Mouse (Mus musculus) 3134 (cell line): ENCODE results near the gene Ubr3.

Experiments used
- DNase-seq: peaks from one replicate; pipeline ENCODE4 v3.0.0-alpha.2; 2011; ENCODE audit warnings: low spot score; ENCODE audit not compliant: insufficient read length; ENCODE audit errors: extremely low read depth

The Ubr3 gene

GRCm38 (mm10) chr2:69897039-69897617 lies at the start of gene Ubr3:
TSS of gene Ubr3 (plus strand) at chr2:69897246.
- DNase-seq = peak; percentile 91

DNA sequence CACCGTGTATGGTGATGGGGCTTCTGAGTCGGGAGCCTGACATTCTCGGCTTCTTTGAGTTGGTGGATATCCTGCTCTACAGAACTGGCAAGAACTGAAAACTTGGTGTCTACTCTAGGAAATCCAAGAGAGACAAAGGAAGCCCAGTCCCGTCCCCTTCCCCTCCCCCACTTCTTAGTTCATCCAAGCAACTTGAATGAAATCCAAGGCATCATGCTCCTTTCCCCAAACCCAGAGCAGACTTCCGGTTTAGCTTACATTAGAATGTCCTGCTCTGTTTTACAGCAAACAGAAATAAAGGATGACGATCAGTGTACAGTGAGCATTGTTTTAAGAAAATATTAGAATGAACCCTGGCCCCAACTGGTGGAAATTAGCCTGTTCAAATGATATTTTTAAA lies 47.8 kb upstream of the Ubr3 start:
- no peak for DNase-seq

DNA sequence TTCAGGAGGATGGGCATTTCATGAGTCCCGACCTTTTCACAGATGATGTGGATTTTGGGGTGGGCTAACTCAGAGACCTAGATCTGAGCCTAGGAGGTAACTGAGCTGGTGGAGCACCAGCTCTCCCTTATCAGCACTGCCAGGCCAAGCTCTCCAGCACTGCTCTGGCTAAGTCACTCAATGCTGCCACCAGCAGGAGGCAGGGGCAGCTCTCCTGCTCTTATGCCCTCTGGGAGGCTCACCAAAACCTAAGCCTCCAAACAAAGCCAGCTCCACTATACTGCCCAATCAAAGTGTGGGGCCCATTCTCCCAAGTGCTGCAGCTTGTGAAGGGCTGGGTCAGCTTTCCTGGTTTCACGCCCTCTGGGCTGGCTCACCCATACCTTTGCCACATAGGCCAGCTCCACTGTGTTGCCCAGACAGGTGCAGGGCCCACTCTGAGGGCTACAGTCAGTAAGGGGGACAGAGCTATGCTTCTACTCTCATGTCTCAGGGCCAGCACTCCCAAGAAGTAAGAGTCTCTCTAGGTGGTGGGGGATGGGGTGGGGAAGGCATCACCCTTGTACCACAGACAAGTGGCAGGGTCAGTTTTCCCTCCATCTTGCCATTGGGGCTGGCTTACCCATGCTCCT lies 45.5 kb upstream of the Ubr3 start:
- DNase-seq = no peak

DNA sequence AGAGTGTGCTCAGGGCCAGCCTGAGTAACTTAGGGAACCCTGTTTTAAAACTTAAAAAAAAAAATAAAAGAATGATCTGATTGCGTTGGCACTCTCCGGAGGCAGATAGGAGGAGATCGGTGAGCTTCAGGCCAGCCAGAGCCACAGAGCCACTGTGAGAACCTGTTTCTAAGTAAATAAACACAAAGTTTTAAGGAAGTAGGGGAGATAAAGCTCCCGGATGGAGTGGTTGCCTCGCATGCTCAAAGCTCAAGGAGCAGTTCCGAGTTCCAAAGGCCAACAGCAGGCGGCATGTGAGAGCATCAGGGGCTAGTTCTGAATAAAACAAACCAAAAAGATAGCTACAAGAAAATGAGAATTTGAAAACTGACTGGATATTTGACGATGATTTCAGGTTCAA lies 40.7 kb upstream of the Ubr3 start:
- no peak for DNase-seq

DNA sequence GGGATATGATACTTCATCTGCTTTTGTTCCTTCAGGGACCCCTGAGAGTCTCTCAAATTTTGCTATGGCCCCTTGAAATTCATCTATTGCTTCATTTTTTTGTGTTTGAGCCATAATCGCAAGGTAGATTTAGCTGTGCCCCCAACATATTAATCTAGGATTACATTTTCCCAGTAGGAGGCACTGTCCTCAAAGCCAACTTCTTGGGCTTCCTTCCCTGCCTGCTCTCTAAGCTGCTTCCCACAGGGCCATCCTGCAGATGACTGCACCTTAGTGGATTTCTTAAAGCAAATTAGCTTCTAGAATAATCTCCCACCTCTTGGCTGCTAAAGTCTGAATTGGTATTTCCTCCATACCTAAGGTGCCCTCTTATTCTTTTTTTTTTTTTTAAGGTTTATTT lies 39.2 kb upstream of the Ubr3 start:
- DNase-seq = no peak

- DNase-seq = no peak
Measured at GRCm38 (mm10) chr2:69860972-69861452, 36.0 kb upstream of the Ubr3 start.

- DNase-seq = peak; percentile 92
Measured at GRCm38 (mm10) chr2:69861485-69862091, 35.5 kb upstream of the Ubr3 start, which contains the start of gene Ssb. TSS of gene Ssb (plus strand) at chr2:69861562.

- no peak for DNase-seq
Measured at GRCm38 (mm10) chr2:69862117-69862657, 34.9 kb upstream of the Ubr3 start.

GRCm38 (mm10) chr2:69883990-69884391 lies 13.1 kb upstream of the Ubr3 start:
- peak; percentile 32 for DNase-seq

- no peak for DNase-seq
Measured at GRCm38 (mm10) chr2:69884581-69884980, 12.5 kb upstream of the Ubr3 start.

DNA sequence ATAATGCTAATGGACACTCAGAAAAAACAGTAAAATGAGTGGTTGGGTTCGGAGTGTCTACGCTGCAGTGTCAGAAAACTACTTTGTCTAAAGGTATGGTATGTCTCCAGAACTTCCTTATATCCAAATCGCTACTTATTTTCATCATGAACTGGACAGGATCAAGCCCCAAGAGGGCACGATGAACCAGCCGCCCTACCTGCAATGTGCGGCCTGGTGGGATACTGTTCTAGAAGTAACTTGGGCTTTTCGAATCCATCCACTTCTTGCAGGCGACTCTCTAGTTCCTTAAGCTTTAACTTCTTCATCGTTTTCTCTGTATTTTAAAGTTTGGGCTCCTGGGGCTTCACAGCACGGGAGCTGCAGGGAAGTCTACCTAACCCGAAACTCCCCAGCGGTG lies 12.0 kb upstream of the Ubr3 start:
- no peak for DNase-seq

DNA sequence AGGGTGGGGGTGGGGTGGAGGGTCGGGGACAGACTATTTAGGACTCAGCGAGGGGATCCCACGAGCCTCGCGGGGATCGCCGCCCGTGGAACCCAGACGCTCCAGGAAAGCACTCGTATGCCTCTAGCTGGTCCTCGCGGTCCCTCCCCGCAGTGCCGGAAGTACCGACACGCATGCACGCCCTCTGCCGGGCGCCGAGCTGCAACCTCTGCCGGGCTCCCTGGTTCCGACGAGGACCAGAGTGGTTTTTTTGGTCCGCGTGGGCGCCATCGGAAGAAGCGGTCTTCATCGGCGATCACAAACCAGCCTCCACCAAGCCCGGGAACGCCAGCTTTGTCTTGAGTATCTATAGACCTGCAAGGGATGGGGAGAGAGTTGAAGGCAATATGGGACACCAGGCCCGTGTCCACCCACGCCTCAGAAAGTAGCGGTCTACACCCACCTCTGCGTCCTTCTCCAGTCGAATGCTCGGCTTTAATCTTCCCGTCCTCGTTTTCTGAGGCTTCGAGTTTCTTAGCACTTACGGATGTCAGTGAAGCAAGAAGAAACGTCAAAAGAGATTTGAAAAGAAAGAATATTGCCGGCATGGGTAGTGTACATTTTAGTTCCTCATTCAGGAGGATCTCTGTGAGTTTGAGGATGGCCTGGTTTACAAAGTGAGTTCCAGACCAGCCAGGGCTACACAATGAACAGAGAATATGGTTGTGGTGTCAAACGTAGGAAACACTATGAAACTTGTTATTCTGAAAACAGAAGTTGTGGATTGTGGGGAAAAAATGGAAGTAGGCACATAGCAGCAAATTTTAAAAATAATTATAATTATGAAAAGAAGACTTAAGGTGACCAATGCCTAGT lies 11.4 kb upstream of the Ubr3 start, which contains the start of gene Mettl5:
TSS of gene Mettl5 (minus strand) at position 165 of the 855 bp plus-strand sequence.
- DNase-seq = peak; percentile 86

GRCm38 (mm10) chr2:69888957-69889356 lies 8.1 kb upstream of the Ubr3 start:
- no peak for DNase-seq

- no peak for DNase-seq
Measured at GRCm38 (mm10) chr2:69890843-69891242, 6.2 kb upstream of the Ubr3 start.

DNA sequence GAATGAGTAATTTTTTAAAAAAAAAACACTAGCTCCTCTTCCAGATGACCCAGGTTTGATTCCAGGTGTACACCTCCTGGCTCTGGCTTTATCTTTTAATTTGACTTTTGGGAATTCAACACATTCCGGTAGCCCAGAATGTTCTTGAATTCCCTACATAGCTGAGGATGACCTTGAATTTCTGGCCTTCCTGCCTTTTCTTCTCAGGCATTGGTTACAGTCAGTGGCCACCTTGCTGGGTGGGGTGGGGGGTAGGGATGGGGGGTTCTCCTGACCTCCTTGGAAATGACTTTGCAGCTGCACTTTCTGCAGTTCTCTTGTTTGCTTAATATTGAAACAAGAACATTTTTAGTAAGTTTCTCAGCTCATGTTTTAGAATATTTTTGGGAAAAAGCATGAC lies 3.9 kb upstream of the Ubr3 start:
- no peak for DNase-seq

GRCm38 (mm10) chr2:69893891-69894290 lies 3.2 kb upstream of the Ubr3 start:
- DNase-seq = no peak

GRCm38 (mm10) chr2:69895502-69896223 lies 1.4 kb upstream of the Ubr3 start:
- no peak for DNase-seq

DNA sequence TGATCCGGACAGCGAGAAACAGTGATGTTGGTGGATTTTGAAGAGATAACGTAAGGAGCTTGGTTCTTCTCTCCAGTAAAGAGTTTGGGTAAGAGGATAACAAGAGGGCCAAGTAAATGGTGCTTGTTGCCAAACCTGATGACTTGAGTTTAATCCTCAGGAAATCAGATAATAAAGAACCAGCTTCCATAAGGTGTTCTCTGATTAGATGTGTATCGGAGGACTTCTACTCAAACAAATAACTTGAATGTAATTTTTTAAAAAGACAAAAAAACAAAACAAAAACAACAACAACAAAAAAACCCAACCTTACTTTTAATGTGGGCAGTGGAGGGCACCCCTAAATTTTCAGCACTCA lies 843 bp upstream of the Ubr3 start:
- DNase-seq = no peak

- DNase-seq = peak; percentile 64
Measured at GRCm38 (mm10) chr2:69897618-69898575, 851 bp downstream of the Ubr3 start.
